Mouse (Mus musculus) liver (tissue): ENCODE results near the gene Trim9.

Source experiments
- DNase-seq: peaks from one replicate; pipeline ENCODE4 v3.0.0-alpha.2; 2020; ENCODE audit warnings: mixed read lengths

Trim9 gene

DNA sequence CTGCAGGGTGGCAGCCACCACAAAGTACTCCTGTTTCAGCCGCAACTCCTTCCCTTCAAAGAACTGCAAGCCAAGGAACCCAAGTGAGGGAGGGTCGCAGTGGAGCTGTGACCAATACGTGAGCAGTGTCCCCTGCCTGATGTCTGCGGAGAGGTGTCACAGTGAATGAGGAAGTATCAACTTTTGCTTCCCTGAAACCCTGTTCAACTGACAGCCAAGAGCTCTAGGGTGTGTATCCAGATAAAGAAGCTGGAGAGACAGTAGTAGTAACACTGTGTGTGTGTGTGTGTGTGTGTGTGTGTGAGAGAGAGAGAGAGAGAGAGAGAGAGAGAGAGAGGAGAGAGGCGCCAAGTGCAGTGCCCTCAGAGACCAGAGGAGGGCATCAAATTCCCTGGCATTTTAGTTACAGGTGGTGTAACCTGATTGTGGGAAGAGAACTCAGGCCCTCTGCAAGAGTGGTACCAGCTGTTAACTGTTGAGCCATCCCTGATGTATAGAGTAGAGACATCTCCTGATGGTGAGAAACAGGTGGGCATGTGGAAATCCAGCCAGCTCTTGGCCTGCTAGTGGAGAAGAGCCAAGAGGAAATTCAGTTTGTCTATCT, 145.4 kb downstream of the Trim9 start:
- DNase-seq = no peak

DNA sequence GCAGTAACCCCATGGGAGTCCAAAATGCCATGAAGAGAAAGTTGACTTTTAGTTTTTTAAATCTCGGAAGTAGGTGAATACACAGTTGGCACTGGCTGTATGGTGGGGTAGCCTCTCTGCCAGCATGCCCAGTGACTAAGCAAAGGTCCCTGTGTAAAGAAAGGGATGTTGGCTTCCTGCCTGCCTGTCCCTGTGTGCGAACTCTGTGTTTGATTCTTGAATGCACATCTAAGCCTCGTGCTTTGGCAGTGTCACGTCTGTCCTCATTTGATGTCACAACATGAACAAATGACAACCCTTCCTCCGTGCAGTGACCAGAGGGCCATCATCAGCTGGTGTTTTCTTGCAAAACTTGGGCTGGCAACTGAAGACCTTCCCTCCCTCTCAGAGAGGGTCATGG, 151.1 kb downstream of the Trim9 start:
- no peak for DNase-seq

DNA sequence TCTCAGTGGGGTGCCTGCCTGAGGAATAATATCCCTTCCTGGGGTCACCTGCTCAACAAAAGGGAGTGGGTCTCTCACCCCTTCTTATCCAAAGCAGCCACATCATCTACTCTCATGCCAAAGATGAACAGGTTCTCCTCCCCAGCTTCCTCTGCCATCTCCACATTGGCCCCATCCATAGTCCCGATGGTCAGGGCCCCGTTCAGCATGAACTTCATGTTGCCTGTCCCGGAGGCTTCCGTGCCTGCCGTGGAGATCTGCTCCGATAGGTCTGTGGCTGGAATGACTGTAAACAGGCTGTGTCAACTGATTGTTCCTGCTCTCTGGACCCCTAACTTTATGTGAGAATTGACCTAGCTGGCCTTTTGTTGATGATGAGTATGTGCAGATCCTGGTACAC, 152.0 kb downstream of the Trim9 start:
- DNase-seq = no peak
